Mouse (Mus musculus) limb, embryonic 11.5 days (tissue): ENCODE results near the gene Ctla2b. TPM values are rescaled to one million over a fixed set of nuclear protein-coding genes. Genes with fewer than 3 reads are reported as not detected.
"Not testable (repeated sequence)": the region's sequence is repeated elsewhere in the genome, so short reads cannot be mapped to it uniquely, and the experiment has no call there.

ENCODE experiments used
- ATAC-seq: fragments of 200-750 bp; cut with Nextera tagmentation; 2 replicates; pipeline ENCODE4 v1.8.0; 2017; ENCODE audit warnings: low read depth; ENCODE audit not compliant: insufficient number of reproducible peaks, low FRiP score, low TSS enrichment
- DNase-seq: peaks from one replicate; pipeline ENCODE4 v3.0.0-alpha.2; 2015; ENCODE audit warnings: low spot score
- H3K27ac ChIP-seq: fragments of 300-500 bp; sonication (generic); replicated peaks from 2 replicates; pipeline ENCODE4 v1.5.1; 2014; ENCODE audit warnings: low read depth, mild to moderate bottlenecking, low read length
- H3K27me3 ChIP-seq: fragments of 300-500 bp; sonication (generic); 2 replicates; pipeline ENCODE4 v1.6.1; 2014; ENCODE audit warnings: mild to moderate bottlenecking, low read length, mixed read lengths; ENCODE audit not compliant: control insufficient read depth, insufficient read depth
- H3K36me3 ChIP-seq: fragments of 300-500 bp; sonication (generic); 2 replicates; pipeline ENCODE4 v1.6.1; 2014; ENCODE audit warnings: mild to moderate bottlenecking, low read length, moderate library complexity, mixed read lengths; ENCODE audit not compliant: control insufficient read depth, insufficient read depth
- H3K4me1 ChIP-seq: fragments of 300-500 bp; sonication (generic); 2 replicates; pipeline ENCODE4 v1.6.1; 2014; ENCODE audit warnings: low read length, mixed read lengths; ENCODE audit not compliant: control insufficient read depth, insufficient read depth
- H3K4me2 ChIP-seq: fragments of 300-500 bp; sonication (generic); 2 replicates; pipeline ENCODE4 v1.6.1; 2014; ENCODE audit warnings: low read depth, mild to moderate bottlenecking, moderate library complexity; ENCODE audit not compliant: severe bottlenecking
- H3K4me3 ChIP-seq: fragments of 300-500 bp; sonication (generic); 2 replicates; pipeline ENCODE4 v1.5.1; 2014; ENCODE audit warnings: low read depth, low read length
- H3K9ac ChIP-seq: fragments of 300-500 bp; sonication (generic); 2 replicates; pipeline ENCODE4 v1.6.1; 2014; ENCODE audit warnings: mild to moderate bottlenecking, low read length
- H3K9me3 ChIP-seq: fragments of 300-500 bp; sonication (generic); 2 replicates; pipeline ENCODE4 v1.6.1; 2016; ENCODE audit warnings: low read length; ENCODE audit not compliant: control insufficient read depth
- WGBS: fragments of 180-500 bp; shearing (Covaris S2); extraction: QIAGEN DNeasy Blood & Tissue Kit; methylation state at CpG from one replicate; pipeline ENCODE4 v1.1.7; 2014; 5-methylcytosine and 5-hydroxymethylcytosine counted together
- polyA plus RNA-seq: library from polyadenylated mRNA; unstranded; fragments of >200 nt; fragmentation: Nextera tagmentation; extraction: Ambion mirVana; gene quantifications from 2 replicates; pipeline ENCODE4 v1.2.1, GENCODE M21; 2014

Gene Ctla2b
- polyA plus RNA-seq = 1.5 and 3.2 TPM in 2 replicates

GRCm38 (mm10) chr13:60897328-60897727, at the start of gene Ctla2b:
Ctla2b (minus strand) TSS chr13:60897447.
- WGBS = 79% methylated on average over 3 of the region's 3 CpGs
- Histone ChIP-seq H3K4me1 (no peaks in the 10 kb centered on the region), H3K36me3 (no peaks in the 10 kb centered on the region), H3K27me3 (no peaks in the 10 kb centered on the region), H3K9ac (no peak within 1 kb of the TSS), H3K4me3 (no peak within 1 kb of the TSS), H3K9me3 (no peaks in the 10 kb centered on the region), H3K27ac (no peak within 1 kb of the TSS), H3K4me2 (no peak within 1 kb of the TSS)
- DNase-seq (no peak), ATAC-seq (no peak)

GRCm38 (mm10) chr13:60941884-60942283, 44.6 kb upstream of the Ctla2b start, which contains the start of gene Tpbpa:
Tpbpa (minus strand) TSS chr13:60941984.
- H3K4me1 ChIP-seq = not testable (repeated sequence)
- WGBS = 82% methylated on average over 3 of the region's 3 CpGs

GRCm38 (mm10) chr13:60936500-60936901, 39.3 kb upstream of the Ctla2b start, which contains the start of the genes Gm49391 and Ctla2a:
Gm49391 (minus strand) TSS chr13:60936571.
Ctla2a (minus strand) TSS chr13:60936625.
- H3K9ac ChIP-seq = no peak within 1 kb of the TSS
- DNase-seq (no peak), ATAC-seq (no peak)
- no peak within 1 kb of the TSS for H3K4me3 ChIP-seq
- 69% methylated on average over 5 of the region's 5 CpGs for WGBS
- H3K4me1 ChIP-seq = no peaks in the 10 kb centered on the region
- no peak within 1 kb of the TSS for H3K4me2 ChIP-seq
- H3K9me3 ChIP-seq = no peaks in the 10 kb centered on the region
- no peaks in the 10 kb centered on the region for H3K27me3 ChIP-seq
- no peak within 1 kb of the TSS for H3K27ac ChIP-seq
- H3K36me3 ChIP-seq = no peaks in the 10 kb centered on the region

More at GRCm38 (mm10) chr13:60941884-60942283, 44.6 kb upstream of the Ctla2b start, which contains the start of gene Tpbpa:
- not testable (repeated sequence) for H3K27ac ChIP-seq, H3K36me3 ChIP-seq, H3K27me3 ChIP-seq, H3K9ac ChIP-seq, DNase-seq, ATAC-seq, H3K4me2 ChIP-seq, H3K9me3 ChIP-seq, H3K4me3 ChIP-seq

GRCm38 (mm10) chr13:60935490-60935889, 38.2 kb upstream of the Ctla2b start, which contains the start of gene Gm49393:
Gm49393 (minus strand) TSS chr13:60935590.
- H3K27me3 ChIP-seq, H3K4me2 ChIP-seq, H3K9ac ChIP-seq, H3K4me1 ChIP-seq, H3K27ac ChIP-seq, H3K36me3 ChIP-seq, H3K9me3 ChIP-seq, ATAC-seq, H3K4me3 ChIP-seq, DNase-seq: not testable (repeated sequence)
- WGBS = 74% methylated on average over 2 of the region's 2 CpGs

- not testable (repeated sequence) for H3K9me3 ChIP-seq, H3K4me3 ChIP-seq, H3K36me3 ChIP-seq, ATAC-seq, H3K9ac ChIP-seq, H3K27me3 ChIP-seq, H3K4me1 ChIP-seq, DNase-seq, H3K27ac ChIP-seq, H3K4me2 ChIP-seq
- 87% methylated on average over 2 of the region's 2 CpGs for WGBS
Measured at GRCm38 (mm10) chr13:60904780-60905179, 7.5 kb upstream of the Ctla2b start, which contains the start of gene Tpbpb. Tpbpb (minus strand) TSS chr13:60904880.

- 90% methylated on average over 7 of the region's 8 CpGs for WGBS
- not testable (repeated sequence) for H3K4me2 ChIP-seq, H3K4me1 ChIP-seq
Measured at GRCm38 (mm10) chr13:60896794-60897193, 453 bp downstream of the Ctla2b start, which contains the start of gene Gm49392. Gm49392 (minus strand) TSS chr13:60896894.

GRCm38 (mm10) chr13:60895406-60896160, 1.7 kb downstream of the Ctla2b start:
- DNase-seq (no peak), ATAC-seq (no peak)
- H3K4me1 ChIP-seq = no peaks in the 10 kb centered on the region
- no peak overlapping the region for H3K4me2 ChIP-seq
- no peak overlapping the region for H3K4me3 ChIP-seq
- H3K9me3 ChIP-seq = no peaks in the 10 kb centered on the region
- no peaks in the 10 kb centered on the region for H3K27me3 ChIP-seq
- no peaks in the 10 kb centered on the region for H3K36me3 ChIP-seq
- no peak overlapping the region for H3K9ac ChIP-seq
- H3K27ac ChIP-seq = no peak overlapping the region

More at GRCm38 (mm10) chr13:60896794-60897193, 453 bp downstream of the Ctla2b start, which contains the start of gene Gm49392:
- H3K27me3 ChIP-seq, H3K4me3 ChIP-seq, H3K27ac ChIP-seq, H3K9ac ChIP-seq, DNase-seq, H3K9me3 ChIP-seq, ATAC-seq, H3K36me3 ChIP-seq: not testable (repeated sequence)

GRCm38 (mm10) chr13:60892301-60892700, 4.9 kb downstream of the Ctla2b start:
- H3K4me3 ChIP-seq = no peak overlapping the region
- ATAC-seq (no peak), DNase-seq (no peak)
- H3K27ac ChIP-seq = no peak overlapping the region
- no peaks in the 10 kb centered on the region for H3K27me3 ChIP-seq
- no peak overlapping the region for H3K9ac ChIP-seq
- no peaks in the 10 kb centered on the region for H3K4me1 ChIP-seq
- no peaks in the 10 kb centered on the region for H3K9me3 ChIP-seq
- H3K4me2 ChIP-seq = no peak overlapping the region
- 100% methylated on average over 1 of the region's 1 CpGs for WGBS
- no peaks in the 10 kb centered on the region for H3K36me3 ChIP-seq
